Mouse (Mus musculus) liver, adult 2 months (tissue): Measurements from ENCODE around the gene Aff2. TPM values are rescaled to one million over a fixed set of nuclear protein-coding genes. Genes with fewer than 3 reads are reported as not detected.

Experiments
- DNase-seq: peaks from one replicate; pipeline ENCODE4 v3.0.0-alpha.2; 2011; ENCODE audit warnings: low read depth, low spot score; ENCODE audit errors: extremely low read depth
- H3K27ac ChIP-seq: fragments of 200-500 bp; replicated peaks from 2 replicates; pipeline ENCODE4 v1.5.1; 2012; ENCODE audit warnings: low read depth, mild to moderate bottlenecking, control low read depth, inconsistent platforms, low read length; ENCODE audit not compliant: insufficient read depth
- H3K27me3 ChIP-seq: fragments of 200-500 bp; 2 replicates; pipeline ENCODE4 v1.6.1; 2012; ENCODE audit warnings: mild to moderate bottlenecking, moderate library complexity, low read length, inconsistent platforms; ENCODE audit not compliant: control insufficient read depth, insufficient read depth
- H3K36me3 ChIP-seq: fragments of 200-500 bp; 2 replicates; pipeline ENCODE4 v1.6.1; 2012; ENCODE audit warnings: low read length, inconsistent platforms; ENCODE audit not compliant: control insufficient read depth, insufficient read depth
- H3K4me1 ChIP-seq: fragments of 200-500 bp; 2 replicates; pipeline ENCODE4 v1.6.1; 2011; ENCODE audit warnings: low read length; ENCODE audit not compliant: control insufficient read depth, insufficient read depth
- H3K4me3 ChIP-seq: fragments of 200-500 bp; 2 replicates; pipeline ENCODE4 v1.5.1; 2011; ENCODE audit warnings: low read depth, mild to moderate bottlenecking, control low read depth, low read length, moderate library complexity; ENCODE audit not compliant: insufficient read depth
- H3K79me2 ChIP-seq: fragments of 200-500 bp; 2 replicates; pipeline ENCODE4 v1.6.1; 2012; ENCODE audit warnings: inconsistent platforms, mild to moderate bottlenecking, low read length, moderate library complexity; ENCODE audit not compliant: control insufficient read depth, insufficient read depth
- H3K9ac ChIP-seq: fragments of 200-500 bp; 2 replicates; pipeline ENCODE4 v1.6.1; 2012; ENCODE audit warnings: low read depth, mild to moderate bottlenecking, control low read depth, inconsistent platforms, low read length
- CTCF ChIP-seq: fragments of 200-500 bp; IDR thresholded peaks from 2 replicates; pipeline ENCODE4 v1.5.1; 2011; ENCODE audit warnings: low read depth, low read length, control low read depth
- POLR2A ChIP-seq: fragments of 200-500 bp; IDR thresholded peaks from 2 replicates; pipeline ENCODE4 v1.6.1; 2011; ENCODE audit warnings: low read length, control low read depth; ENCODE audit not compliant: insufficient read depth; ENCODE audit errors: extremely low read depth
- WGBS: fragments of 180-500 bp; shearing (Covaris S2); methylation state at CpG from one replicate; pipeline ENCODE4 v1.1.7; 2018; 5-methylcytosine and 5-hydroxymethylcytosine counted together
- polyA plus RNA-seq: library from polyadenylated mRNA; depleted of rRNA; stranded (reverse); fragments of >200 nt; gene quantifications from 2 replicates; pipeline ENCODE4 v1.2.3, GENCODE M21; 2012
- total RNA-seq: library from RNA; depleted of rRNA; stranded (reverse); fragments of >200 nt; gene quantifications from 2 replicates; pipeline ENCODE4 v1.2.3, GENCODE M21; 2014

Aff2 gene
- total and polyA plus RNA-seq, 2 experiments, result 0.05 to 0.09 TPM

DNA sequence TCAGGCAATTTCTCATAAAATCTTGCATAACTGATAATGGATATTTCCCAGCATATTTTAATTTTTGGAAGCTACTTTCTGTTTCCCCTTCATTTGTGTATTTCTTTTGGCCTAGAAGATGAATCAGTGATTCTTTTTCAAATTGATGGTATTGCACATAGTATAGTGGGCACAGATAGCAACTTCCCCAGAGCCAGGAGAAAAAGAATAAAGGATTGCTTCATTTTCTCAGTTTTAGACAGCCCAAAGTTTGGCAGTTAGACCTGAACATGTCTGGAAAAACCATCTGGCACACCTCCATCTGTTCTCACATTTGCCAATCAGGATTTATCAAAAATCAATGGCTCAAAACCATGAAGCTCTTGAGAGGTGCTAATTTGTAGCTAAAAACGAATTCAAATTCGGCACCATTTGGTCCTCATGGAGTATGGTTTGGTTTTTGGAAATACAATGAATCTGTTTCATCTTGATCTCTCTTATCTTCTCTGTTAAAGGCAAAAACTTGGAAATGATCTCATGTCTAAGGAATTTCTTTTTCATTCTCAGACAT is 441.9 kb downstream of the Aff2 start:
- no peaks in the 10 kb centered on the region for H3K27me3 ChIP-seq
- H3K36me3 ChIP-seq, result no peaks in the 10 kb centered on the region
- DNase-seq, result no peak
- H3K9ac ChIP-seq, result no peak overlapping the region
- H3K4me1 ChIP-seq, result no peaks in the 10 kb centered on the region
- TF ChIP-seq POLR2A (no peak), CTCF (no peak)
- H3K4me3 ChIP-seq, result no peak overlapping the region
- H3K79me2 ChIP-seq, result no peaks in the 10 kb centered on the region
- WGBS, result 65% methylated on average over 2 of the region's 2 CpGs
- no peak overlapping the region for H3K27ac ChIP-seq

DNA sequence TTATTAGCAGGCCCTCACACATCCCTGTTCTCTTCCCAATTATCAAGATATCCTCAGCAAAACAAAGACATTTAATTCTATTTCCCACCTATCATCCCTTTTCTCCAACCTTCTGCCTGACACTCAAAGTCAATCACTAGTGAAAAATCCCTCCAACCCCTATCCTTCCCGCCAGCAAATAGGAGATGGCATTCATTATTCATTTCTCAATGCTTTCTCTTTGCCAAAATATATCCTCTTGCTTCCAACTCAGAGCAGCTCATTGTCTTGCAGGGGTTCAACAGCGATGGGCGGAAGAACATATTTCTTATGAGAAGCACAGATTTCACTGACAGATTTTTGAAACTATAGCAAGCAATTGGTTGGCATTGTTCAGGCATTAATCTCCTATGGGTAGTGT is 442.4 kb downstream of the Aff2 start:
- no peaks in the 10 kb centered on the region for H3K27me3 ChIP-seq
- no peaks in the 10 kb centered on the region for H3K79me2 ChIP-seq
- H3K4me3 ChIP-seq, result no peak overlapping the region
- TF ChIP-seq CTCF, result no peak
- TF ChIP-seq POLR2A, result no peak
- WGBS, result 88% methylated on average over 3 of the region's 3 CpGs
- H3K36me3 ChIP-seq, result no peaks in the 10 kb centered on the region
- no peak for DNase-seq
- no peak overlapping the region for H3K9ac ChIP-seq
- no peak overlapping the region for H3K27ac ChIP-seq
- H3K4me1 ChIP-seq, result no peaks in the 10 kb centered on the region

DNA sequence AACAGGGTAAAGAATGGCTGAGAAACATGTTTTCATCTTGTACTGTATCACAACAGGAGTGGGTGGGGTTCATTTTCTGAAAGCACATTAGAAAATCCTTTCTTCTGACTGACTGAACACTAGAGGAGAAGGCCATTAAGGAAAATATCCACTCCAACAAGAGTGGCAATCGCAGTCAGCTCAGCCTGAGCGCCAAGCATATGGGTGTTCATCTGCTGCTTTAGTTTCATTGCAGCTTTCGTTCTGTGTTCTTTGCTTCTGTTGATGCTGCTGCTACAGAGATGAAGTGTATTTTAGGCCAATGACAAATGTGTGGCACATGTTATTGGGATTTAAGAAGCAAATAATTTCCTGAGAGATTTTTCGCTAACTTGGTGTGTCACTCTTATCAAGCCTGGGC is 451.7 kb downstream of the Aff2 start:
- Histone ChIP-seq H3K9ac (no peak overlapping the region), H3K36me3 (no peaks in the 10 kb centered on the region), H3K27me3 (no peaks in the 10 kb centered on the region), H3K27ac (no peak overlapping the region), H3K4me3 (no peak overlapping the region), H3K4me1 (no peaks in the 10 kb centered on the region), H3K79me2 (no peaks in the 10 kb centered on the region)
- DNase-seq, result no peak
- 90% methylated on average over 4 of the region's 4 CpGs for WGBS
- TF ChIP-seq CTCF (no peak), POLR2A (no peak)

DNA sequence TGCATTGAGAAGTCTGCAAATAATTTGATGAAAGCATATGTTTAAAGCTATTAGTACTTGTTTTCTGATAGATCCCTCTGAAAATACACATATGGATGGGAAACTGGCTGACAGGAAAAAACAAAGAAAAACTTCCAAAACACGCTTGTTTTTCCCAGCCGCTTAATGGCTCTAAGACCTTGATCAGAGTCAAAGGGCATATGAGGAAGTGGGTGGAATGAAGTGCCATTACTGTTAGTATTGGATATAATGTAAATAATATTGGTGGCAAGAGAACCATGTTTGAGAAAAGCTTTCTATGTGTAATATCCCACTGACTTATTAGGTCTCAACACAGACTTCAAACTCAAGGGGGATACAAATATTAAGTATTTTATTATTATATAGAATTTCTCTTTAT is 455.0 kb downstream of the Aff2 start:
- Histone ChIP-seq H3K4me1 (no peaks in the 10 kb centered on the region), H3K36me3 (no peaks in the 10 kb centered on the region), H3K4me3 (no peak overlapping the region), H3K9ac (no peak overlapping the region), H3K27me3 (no peaks in the 10 kb centered on the region), H3K27ac (no peak overlapping the region), H3K79me2 (no peaks in the 10 kb centered on the region)
- TF ChIP-seq CTCF, result no peak
- no peak for TF ChIP-seq POLR2A
- no peak for DNase-seq
- WGBS, result 84% methylated on average over 2 of the region's 2 CpGs

DNA sequence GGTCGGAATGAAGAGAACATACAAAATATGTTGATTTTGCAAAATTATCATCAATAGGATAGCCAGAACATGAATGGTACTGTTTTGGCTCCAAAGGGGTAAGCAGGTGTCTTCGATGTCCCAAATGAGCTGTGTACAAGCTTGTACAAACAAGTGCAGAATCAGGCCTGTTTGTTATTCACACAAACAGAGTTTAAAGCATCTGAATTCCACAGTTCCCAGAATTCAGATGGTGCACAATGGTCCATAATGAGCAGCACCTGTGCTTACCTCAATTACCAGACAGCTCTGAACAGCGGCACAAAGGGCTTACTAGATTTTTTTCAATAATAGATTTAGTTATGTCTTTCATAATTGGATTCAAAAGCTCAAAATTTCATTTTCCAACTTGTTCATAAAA is 457.6 kb downstream of the Aff2 start:
- Histone ChIP-seq H3K27me3 (no peaks in the 10 kb centered on the region), H3K79me2 (no peaks in the 10 kb centered on the region), H3K9ac (no peak overlapping the region), H3K36me3 (no peaks in the 10 kb centered on the region), H3K4me1 (no peaks in the 10 kb centered on the region), H3K27ac (no peak overlapping the region), H3K4me3 (no peak overlapping the region)
- TF ChIP-seq CTCF (no peak), POLR2A (no peak)
- 92% methylated on average over 3 of the region's 3 CpGs for WGBS
- no peak for DNase-seq

DNA sequence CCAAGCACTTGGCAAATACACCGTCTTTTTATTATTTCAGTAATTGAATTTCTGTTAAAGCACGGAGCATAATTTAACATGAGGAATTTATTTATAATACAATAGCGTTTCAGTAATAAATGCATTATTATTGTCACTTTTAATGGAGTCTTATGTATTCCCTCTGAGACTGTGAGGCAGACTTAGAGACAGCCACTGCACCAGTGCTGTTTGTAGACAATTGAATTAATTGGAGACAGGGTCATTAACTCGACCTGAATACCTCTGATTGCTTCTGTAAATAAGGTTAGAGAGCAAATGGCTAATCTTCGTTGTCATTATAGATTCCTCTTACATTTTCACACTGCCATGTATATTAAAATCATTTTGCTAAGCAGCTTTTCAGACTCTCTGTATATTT is 458.1 kb downstream of the Aff2 start:
- DNase-seq, result no peak
- Histone ChIP-seq H3K27ac (no peak overlapping the region), H3K27me3 (no peaks in the 10 kb centered on the region), H3K36me3 (no peaks in the 10 kb centered on the region), H3K4me3 (no peak overlapping the region), H3K9ac (no peak overlapping the region), H3K4me1 (no peaks in the 10 kb centered on the region), H3K79me2 (no peaks in the 10 kb centered on the region)
- no peak for TF ChIP-seq CTCF
- TF ChIP-seq POLR2A, result no peak
- 73% methylated on average over 5 of the region's 5 CpGs for WGBS
